Mouse (Mus musculus): ENCODE data around the gene Sgcg.

- TF ChIP-seq CTCF (IDR thresholded peaks at IDR 0.05; ENCODE audit: extremely low read depth, insufficient read depth, insufficient read length, insufficient replicate concordance): no peak
- TF ChIP-seq POLR2A (IDR thresholded peaks at IDR 0.05; ENCODE audit: low read depth, low read length): no peak
Measured at GRCm38 (mm10) chr14:61192326-61192725, 66.0 kb downstream of the Sgcg start.

Measured in spleen, adult 2 months (tissue).